Mouse (Mus musculus) embryo, embryonic 9.5 days (tissue): ENCODE results near the gene Pcid2.
"Not testable (repeated sequence)": the region's sequence is repeated elsewhere in the genome, so short reads cannot be mapped to it uniquely, and the experiment has no call there.

Experiments used
- DNase-seq: peaks from one replicate; pipeline ENCODE4 v3.0.0-alpha.2; 2017; ENCODE audit errors: extremely low spot score

Gene Pcid2

DNA sequence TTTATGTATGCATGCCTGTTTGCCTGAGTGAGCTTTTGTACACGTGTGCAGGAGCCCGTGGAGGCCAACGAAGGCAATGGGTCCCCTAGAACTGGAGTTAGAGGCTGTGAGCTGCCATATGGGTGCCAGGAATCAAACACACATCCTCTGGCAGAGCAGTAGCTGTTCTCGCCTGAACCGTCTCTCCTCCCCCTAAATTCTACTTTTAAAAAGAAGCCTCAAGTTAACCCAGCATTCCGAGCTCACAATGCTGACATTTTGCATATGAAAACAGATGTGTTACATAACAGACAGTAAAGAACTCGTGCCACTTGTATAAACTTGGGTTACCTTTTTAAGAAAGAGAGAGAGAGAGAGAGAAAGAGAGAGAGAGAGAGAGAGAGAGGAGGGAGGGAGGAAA lies 27.7 kb downstream of the Pcid2 start:
- DNase-seq, result no peak

DNA sequence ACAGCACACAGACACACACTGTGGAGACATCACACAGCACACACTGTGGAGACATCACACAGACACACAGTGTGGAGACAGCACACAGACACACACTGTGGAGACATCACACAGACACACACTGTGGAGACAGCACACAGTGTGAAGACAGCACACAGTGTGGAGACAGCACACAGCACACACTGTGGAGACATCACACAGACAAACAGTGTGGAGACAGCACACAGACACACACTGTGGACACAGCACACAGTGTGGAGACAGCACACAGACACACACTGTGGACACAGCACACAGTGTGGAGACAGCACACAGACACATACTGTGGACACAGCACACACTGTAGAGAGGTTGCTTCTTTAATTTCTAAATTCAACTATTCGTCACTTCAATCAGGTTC lies 29.7 kb downstream of the Pcid2 start:
- DNase-seq, result not testable (repeated sequence)

DNA sequence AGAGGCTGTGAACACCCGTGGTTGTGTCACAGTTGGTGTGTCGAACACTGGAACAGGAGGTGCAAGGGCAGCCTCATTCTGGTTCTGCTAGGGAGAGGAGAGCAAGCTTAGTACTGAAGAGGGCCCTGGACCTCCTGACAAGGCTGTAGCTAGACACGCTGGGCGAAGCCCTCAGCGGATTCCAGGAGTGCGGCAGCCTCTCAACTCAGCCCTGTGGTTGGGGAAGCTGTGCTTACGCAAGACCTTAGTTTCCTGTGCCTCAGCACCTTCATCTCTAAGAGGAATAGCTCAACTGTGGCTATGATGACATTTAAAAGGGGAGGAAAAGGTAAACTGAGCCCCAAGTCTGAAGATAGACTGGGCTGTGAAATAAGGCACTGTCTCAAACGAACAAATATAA lies 30.2 kb downstream of the Pcid2 start:
- no peak for DNase-seq

DNA sequence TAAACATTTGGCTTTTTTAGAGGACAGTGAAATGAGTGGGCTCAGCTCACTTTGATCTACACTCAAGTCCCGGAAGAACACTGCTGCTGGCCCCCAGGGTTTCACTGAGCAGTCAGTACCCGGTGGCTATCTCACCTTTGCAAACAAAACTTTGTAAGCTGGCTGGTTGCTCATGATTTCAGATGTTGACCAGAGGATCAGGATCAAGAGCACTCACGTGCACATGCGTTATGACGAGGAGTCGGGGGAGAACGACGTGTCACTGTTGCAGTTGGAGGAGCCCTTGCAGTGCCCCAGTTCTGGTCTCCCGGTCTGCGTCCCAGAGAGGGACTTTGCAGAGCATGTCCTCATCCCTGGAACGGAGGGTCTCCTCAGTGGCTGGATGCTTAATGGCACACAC lies 32.0 kb downstream of the Pcid2 start:
- no peak for DNase-seq

DNA sequence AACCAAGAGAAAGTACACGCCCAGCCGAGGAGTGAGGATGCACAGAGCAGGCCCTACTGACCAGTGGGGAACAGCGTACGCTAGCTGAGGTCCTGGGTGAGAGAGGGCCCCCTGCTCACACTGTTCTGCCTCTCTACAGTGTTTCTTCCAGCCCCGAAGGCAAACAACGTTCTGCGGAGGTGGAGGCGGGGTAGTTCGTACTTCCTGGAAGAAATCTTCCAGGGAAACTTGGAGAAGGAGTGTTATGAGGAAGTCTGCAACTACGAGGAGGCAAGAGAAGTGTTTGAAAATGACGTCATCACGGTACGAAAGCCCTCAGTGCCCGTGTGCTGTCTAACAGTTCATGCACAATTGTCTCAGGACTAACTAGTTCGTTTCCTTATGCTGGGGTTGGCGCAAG lies 42.1 kb downstream of the Pcid2 start:
- DNase-seq, result no peak

DNA sequence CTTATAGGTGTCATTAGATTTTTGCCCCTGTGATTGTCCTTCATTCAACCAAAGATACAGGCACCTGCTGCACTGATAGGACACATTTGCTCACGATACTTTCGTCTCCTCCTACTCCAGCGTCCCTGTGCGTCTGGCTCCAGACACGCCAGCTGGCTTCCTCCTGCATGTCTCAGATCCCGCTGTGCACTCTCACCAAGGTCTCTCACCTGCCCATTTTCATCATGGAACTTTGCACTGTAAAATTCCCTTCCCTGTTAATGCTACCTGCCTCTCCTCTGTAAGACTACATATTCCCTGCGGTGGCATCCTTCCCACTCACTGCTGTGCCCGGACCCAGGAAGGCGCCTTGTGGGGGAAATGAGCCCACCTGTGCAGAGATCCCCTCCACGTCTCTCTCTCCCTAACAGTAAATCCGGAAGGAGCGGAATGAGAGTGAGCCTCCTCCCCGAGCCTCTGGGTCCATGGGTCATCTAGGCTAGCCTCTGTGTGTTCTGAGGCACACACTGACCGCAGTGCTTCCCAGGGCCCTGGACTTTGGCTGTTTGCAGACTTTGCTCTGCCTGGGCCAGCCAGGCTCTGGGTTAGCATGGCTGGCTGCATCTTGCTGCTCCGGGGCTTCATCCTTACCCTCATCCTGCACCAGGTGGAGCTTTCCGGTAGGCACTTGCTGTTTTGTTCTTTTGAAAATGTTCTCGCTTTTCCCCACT lies 44.7 kb downstream of the Pcid2 start, which contains the start of gene Proz:
Gene Proz (plus strand): TSS at position 474 of the 710 bp plus-strand sequence.
- no peak for DNase-seq

DNA sequence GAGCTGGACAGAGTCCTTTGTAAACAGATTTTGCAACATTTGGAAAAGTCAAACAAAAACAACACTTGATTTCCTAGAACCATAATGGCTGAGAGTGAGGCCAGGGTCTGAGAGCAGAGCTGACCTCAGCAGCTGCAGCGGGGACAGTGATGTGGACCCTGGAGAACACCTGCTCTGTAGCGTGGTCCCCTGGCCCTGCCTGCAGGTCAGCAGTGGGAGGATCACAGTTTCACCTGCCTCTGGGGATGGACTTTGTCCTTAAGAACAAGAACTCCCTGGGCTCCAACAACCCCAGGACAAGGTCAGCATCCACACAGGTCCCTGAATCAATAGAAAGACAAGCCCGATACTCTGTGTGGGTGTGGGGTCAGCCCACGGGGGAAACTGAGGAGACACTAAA lies 47.9 kb downstream of the Pcid2 start:
- DNase-seq, result no peak

DNA sequence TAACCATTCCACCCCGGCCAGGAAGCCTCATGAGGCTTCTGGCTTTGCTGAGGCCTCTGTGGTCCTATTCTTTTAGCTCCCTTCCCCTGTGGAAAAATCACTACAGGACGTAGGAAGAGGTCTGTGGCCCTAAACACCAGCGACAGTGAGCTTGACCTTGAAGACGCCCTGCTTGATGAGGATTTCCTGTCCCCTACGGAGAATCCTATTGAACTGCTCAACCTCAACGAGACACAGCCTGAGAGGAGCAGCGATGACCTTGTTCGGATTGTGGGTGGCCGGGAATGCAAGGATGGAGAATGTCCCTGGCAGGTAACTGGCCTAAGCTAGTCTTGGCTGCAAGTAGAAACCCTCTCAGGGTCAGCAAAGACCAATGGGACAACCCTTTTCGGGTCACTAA lies 54.7 kb downstream of the Pcid2 start:
- no peak for DNase-seq

DNA sequence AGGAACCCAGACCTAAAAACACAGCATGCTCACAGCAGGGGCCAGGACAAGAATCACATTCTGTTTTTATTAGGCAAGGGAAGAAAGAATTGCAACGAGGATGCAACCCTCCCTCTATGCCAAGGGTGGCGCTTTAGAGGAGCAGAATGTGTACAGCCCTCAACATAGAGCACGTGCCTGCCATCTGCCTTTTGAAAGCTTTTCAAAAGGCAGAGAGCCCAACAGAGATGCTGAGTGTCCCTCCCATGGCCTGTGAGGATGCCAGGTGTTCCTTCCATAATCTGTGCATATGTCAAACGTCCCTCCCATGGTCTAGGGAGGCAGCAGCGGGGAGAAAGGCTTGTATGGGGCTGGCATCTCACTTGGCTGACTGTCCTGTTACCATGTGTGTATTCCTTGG lies 57.6 kb downstream of the Pcid2 start:
- no peak for DNase-seq

DNA sequence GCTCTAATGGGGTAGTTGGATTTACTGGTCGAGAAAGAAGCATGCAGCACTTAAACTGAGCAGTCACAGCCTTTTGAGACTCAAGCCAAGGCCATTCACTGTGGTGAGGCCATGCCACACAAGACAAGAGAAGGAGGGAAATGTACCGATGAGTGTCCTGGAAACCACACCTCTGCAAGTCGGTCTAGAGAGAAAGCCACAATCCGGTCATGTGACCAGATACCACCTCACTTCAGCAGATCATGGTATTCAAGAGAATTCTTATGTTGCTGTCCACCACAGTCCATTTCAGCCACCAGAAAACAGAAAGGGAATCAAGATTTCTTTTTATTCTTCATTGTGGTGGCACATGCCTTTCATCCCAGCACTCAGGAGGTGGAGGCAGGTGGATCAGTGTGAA lies 63.8 kb downstream of the Pcid2 start:
- no peak for DNase-seq

DNA sequence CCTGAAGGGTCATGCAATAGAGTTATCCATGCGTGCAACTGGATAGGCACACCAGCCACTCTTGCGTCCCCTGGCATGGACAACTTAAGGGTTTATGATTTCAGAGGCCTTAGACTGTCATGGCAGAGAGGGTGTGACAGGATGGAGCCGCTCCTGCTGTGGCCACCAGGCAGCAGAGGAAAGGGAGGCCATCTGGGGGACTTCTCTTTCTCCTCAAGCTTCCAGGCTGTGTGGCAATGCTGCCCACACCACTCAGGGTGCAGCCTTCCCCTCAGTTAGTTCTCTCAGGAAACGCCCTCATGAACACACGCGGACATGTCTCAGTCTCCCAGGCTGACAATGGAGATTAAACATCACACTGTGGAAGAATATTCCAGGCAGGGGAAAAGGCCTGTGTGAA lies 66.2 kb downstream of the Pcid2 start:
- no peak for DNase-seq

DNA sequence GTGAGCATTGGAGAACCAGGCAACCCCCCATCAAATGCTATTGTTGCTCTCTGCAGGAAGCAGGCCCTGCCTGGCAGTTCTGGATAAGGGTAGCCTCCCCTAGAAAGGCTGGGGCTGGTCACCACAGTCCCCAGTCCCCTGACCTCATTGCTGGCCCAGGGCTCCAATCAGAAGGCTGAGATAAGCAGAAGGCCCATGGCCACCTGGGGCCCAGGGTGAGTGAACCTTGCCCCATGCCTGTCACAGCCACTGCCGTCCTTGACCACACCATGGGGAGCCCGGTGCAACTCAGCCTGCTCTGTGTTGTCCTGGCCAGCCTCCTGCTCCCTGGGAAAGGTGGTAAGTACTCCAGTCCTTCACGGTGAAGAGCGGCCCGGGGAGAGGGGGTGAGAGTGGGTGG lies 67.7 kb downstream of the Pcid2 start:
- DNase-seq, result no peak

DNA sequence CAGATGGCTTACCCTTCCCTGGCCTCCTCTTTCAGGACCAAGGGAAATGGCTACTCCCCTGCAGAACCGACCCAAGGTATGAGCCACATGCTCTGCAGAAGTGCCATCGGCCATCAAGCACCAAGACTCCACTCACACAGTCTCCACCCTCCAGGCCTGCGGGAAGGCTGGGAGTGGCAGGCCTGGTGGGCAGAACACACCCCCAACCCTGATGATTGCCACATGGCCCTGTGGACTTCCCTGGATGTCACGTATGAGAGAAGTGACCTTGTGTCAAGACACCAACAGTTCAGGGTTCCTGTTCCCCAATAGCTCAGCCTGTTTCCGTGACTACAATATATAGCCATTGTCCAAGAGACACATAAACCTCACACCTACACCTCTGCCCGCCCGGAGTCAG lies 68.2 kb downstream of the Pcid2 start, which contains the start of gene F10:
Gene F10 (plus strand): TSS at position 294 of the 400 bp plus-strand sequence.
- no peak for DNase-seq

DNA sequence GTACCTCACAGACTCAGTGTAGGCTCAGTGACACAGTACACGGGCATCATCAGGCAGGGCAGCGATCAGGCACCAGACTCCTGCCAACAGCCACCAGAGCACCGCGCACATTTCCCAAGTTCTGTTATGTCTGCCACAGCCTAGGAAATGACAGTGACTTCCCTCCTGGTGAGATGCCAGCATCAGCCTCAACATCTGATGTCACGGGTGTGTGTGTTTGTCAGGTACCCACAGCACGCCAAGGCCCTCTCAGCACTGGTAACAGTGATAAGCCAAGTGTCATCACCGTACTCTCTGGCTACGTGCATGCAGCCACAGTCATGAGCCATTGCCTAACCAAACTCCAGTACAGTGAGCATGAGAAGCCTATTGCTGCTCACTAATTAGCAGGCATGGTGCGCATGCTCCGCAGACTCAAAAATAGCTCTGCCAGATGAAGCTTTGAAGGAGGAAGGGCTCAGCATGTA lies 68.9 kb downstream of the Pcid2 start:
- DNase-seq, result no peak

DNA sequence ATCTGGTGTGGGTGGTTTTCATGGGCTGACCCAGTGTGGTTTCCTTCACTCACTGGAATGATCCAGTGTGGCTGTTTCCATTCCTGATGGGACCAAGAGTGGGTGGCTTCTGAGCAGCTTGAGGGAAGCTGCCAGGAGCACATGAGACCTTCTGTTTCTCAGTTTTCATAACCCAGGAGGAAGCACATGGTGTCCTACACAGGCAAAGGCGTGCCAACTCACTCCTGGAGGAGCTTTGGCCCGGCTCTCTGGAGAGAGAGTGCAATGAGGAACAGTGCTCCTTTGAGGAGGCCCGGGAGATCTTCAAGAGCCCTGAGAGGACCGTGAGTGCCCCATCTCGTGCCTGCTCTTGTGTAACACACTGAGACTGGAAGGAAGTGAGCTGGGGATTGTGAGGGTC lies 76.8 kb downstream of the Pcid2 start:
- DNase-seq, result no peak

DNA sequence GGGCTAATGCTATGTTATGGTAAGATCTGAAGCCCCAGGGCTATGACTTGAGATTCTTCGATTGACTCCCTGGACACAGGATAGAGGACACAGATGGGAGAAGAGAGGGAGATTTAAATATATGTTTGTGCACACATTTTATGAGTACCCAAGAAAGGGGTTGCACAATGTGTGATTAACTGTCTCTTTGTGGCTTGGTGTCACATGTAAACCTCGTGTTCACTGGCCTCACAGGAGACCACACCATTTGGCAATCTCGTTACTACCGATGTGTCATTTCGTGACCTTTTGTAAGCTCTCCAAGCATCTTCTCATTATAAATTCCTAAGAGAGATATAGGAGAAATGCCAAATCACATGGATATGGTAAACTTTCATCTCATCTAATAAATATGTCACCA lies 77.6 kb downstream of the Pcid2 start:
- no peak for DNase-seq
